Mouse (Mus musculus) testis, adult 2 months (tissue): ENCODE data around the gene Olfr1371.

Source experiments
- CTCF ChIP-seq: fragments of 200-500 bp; IDR thresholded peaks from 2 replicates; pipeline ENCODE4 v1.5.1; 2012; ENCODE audit warnings: low read depth, mild to moderate bottlenecking, inconsistent platforms, low read length, moderate library complexity; ENCODE audit not compliant: control insufficient read depth, insufficient read depth, insufficient replicate concordance
- POLR2A ChIP-seq: fragments of 200-500 bp; IDR thresholded peaks from 2 replicates; pipeline ENCODE4 v1.6.1; 2012; ENCODE audit warnings: low read depth, mild to moderate bottlenecking, inconsistent platforms, low read length, moderate library complexity; ENCODE audit not compliant: control insufficient read depth

GRCm38 (mm10) chr11:52168461-52168860, 45.3 kb downstream of the Olfr1371 start:
- TF ChIP-seq POLR2A (no peak), CTCF (no peak)
